In genomic region chr19:3743851-3744512, GRCm38 (mm10) we compare ENCODE assay signal across 7 mouse cellular contexts. TPM values are rescaled to one million over a fixed set of nuclear protein-coding genes. Genes with fewer than 3 reads are reported as not detected.
DNase-seq lines count a peak whose midpoint lies in the region; ATAC-seq lines count a peak whose summit lies in the region.

No protein-coding gene starts in this region.

- H3K4me3 ChIP-seq in intestine, embryonic 14.5 days (ENCODE audit: low read depth, low read length): peak overlapping the region; percentile 50

- peak overlapping the region; percentile 40; the same call in 1 of the 2 replicates for H3K27ac ChIP-seq in intestine, embryonic 14.5 days (ENCODE audit: low read depth)

- no peaks in the 10 kb centered on the region for H3K36me3 ChIP-seq in intestine, embryonic 14.5 days (ENCODE audit: control insufficient read depth, insufficient read depth, low read length)

- peak; percentile 43; the same call in 1 of the 2 replicates for ATAC-seq in intestine, embryonic 14.5 days (replicated peaks; ENCODE audit: low FRiP score, low TSS enrichment, low read depth)

- H3K27me3 ChIP-seq in intestine, embryonic 14.5 days (replicated peaks; ENCODE audit: control insufficient read depth, insufficient read depth, low read length): no peaks in the 10 kb centered on the region

- peak overlapping the region; percentile 52 for H3K4me2 ChIP-seq in intestine, embryonic 14.5 days (ENCODE audit: low read length)

- 2% methylated on average over 13 of the region's 13 CpGs for WGBS in intestine, embryonic 14.5 days

- H3K9ac ChIP-seq in intestine, embryonic 14.5 days (ENCODE audit: low read length): peak overlapping the region; percentile 55

- intact Hi-C loops in left cerebral cortex, postnatal 25 days (cut with DNase I): loop anchor here (1.0 kb wide), 1 partner anchor 24 kb away; no protein-coding TSS in a partner anchor

- no peaks in the 10 kb centered on the region for H3K9me3 ChIP-seq in intestine, embryonic 14.5 days (ENCODE audit: control insufficient read depth, low read length)

- peak; percentile 83 for DNase-seq in adrenal gland, adult 2 months
- peak; percentile 81 for DNase-seq in cerebellum, adult 9-11 months
- DNase-seq in frontal cortex, postnatal 25 days (ENCODE audit: low spot score in 2 of 2): peak; percentile 25 to 26
- peak; percentile 87 for DNase-seq in intestine, embryonic 14.5 days (ENCODE audit: low spot score)
- DNase-seq in left cerebral cortex, postnatal 25 days (ENCODE audit: low spot score in 2 of 2): peak; percentile 52 to 67
- peak; percentile 61 for DNase-seq in mesoderm, embryonic 11.5 days (ENCODE audit: low read depth, low spot score)
- peak; percentile 14 to 35 for DNase-seq in right cerebral cortex, postnatal 36 days (ENCODE audit: low spot score in 2 of 2)

- H3K4me1 ChIP-seq in intestine, embryonic 14.5 days (replicated peaks; ENCODE audit: control insufficient read depth, insufficient read depth, low read length): peaks cover 8% of the 10 kb centered on the region; the same call in 1 of the 2 replicates

RNA-seq across cellular contexts. Expression of gene Kmt5b, which starts 23.2 kb away (rescaled TPM):
- total RNA-seq in adrenal gland, adult 2 months (2021): 10 to 100 TPM; 40.6 to 52.5 TPM
- polyA plus RNA-seq in adrenal gland, adult 2 months (2012; rRNA removed): 14.2 and 14.9 TPM in 2 replicates
- 29.6 and 29.9 TPM in 2 replicates for polyA plus RNA-seq in intestine, embryonic 14.5 days (2014; fragmentation: Nextera tagmentation; extraction: Ambion mirVana)
- 10 to 100 TPM; 50.7 to 52.3 TPM for total RNA-seq in left cerebral cortex, postnatal 25 days (2021)

RNA-seq across cellular contexts. Expression of gene 1810055G02Rik, which starts 35.9 kb away (rescaled TPM):
- 10 to 100 TPM; 27.9 to 37.8 TPM for total RNA-seq in adrenal gland, adult 2 months (2021)
- polyA plus RNA-seq in adrenal gland, adult 2 months (2012; rRNA removed): 43.3 and 46.3 TPM in 2 replicates
- 34.1 and 36.4 TPM in 2 replicates for polyA plus RNA-seq in intestine, embryonic 14.5 days (2014; fragmentation: Nextera tagmentation; extraction: Ambion mirVana)
- 10 to 100 TPM; 35.1 TPM for total RNA-seq in left cerebral cortex, postnatal 25 days (2021)

RNA-seq across cellular contexts. Expression of gene Lrp5, which starts 57.6 kb away (rescaled TPM):
- total RNA-seq in adrenal gland, adult 2 months (2021): 100 to 1,000 TPM in 1 of 2 experiments, 10 to 100 TPM in 1; 92.7 to 111 TPM
- 103 and 113 TPM in 2 replicates for polyA plus RNA-seq in adrenal gland, adult 2 months (2012; rRNA removed)
- 7.8 and 7.9 TPM in 2 replicates for polyA plus RNA-seq in intestine, embryonic 14.5 days (2014; fragmentation: Nextera tagmentation; extraction: Ambion mirVana)
- total RNA-seq in left cerebral cortex, postnatal 25 days (2021): 10 to 100 TPM in 1 of 2 experiments, 1 to 10 TPM in 1; 9.1 to 10.0 TPM

Comparison
In these comparisons a context has a peak if more than half of its experiments do, and no peak if none do; other contexts are left out.
1. Peak in every context shown above with its lines: DNase-seq, ATAC-seq, H3K4me3 ChIP-seq and H3K27ac ChIP-seq.
2. DNase-seq: peak in every context shown above with its lines; median percentile 87 in intestine, embryonic 14.5 days; 83 in adrenal gland, adult 2 months; 81 in cerebellum, adult 9-11 months; 61 in mesoderm, embryonic 11.5 days; 60 in left cerebral cortex, postnatal 25 days; 26 in frontal cortex, postnatal 25 days; 24 in right cerebral cortex, postnatal 36 days.
3. RNA of gene Lrp5, which starts 57.6 kb away (total RNA-seq): 92.7 to 111 TPM in adrenal gland, adult 2 months; 9.1 to 10.0 TPM in left cerebral cortex, postnatal 25 days; every median in the first group is over 4 times any median in the second.